Mouse (Mus musculus) heart, embryonic 16.5 days (tissue): ENCODE measurements at regions not wholly inside any gene's neighbourhood (a gene's known extent, or its start where the extent isn't known, plus 50 kb on each side); places are given as distances from the start of the nearest gene placed in this dataset.

Experiments
- ATAC-seq: fragments of 200-750 bp; cut with Nextera tagmentation; replicated peaks from 2 replicates; pipeline ENCODE4 v1.8.0; 2017; ENCODE audit warnings: moderate number of reproducible peaks; ENCODE audit not compliant: insufficient read depth, low FRiP score; ENCODE audit errors: extremely low read depth
- H3K27ac ChIP-seq: fragments of 300-500 bp; sonication (generic); 2 replicates; pipeline ENCODE4 v1.5.1; 2014; ENCODE audit warnings: mild to moderate bottlenecking, low read length, control low read depth, moderate library complexity
- H3K27me3 ChIP-seq: fragments of 300-500 bp; sonication (generic); 2 replicates; pipeline ENCODE4 v1.6.1; 2014; ENCODE audit warnings: low read length, mixed read lengths; ENCODE audit not compliant: control insufficient read depth, insufficient read depth
- H3K36me3 ChIP-seq: fragments of 300-500 bp; sonication (generic); 2 replicates; pipeline ENCODE4 v1.6.1; 2014; ENCODE audit not compliant: control insufficient read depth, insufficient read depth
- H3K4me1 ChIP-seq: fragments of 300-500 bp; sonication (generic); 2 replicates; pipeline ENCODE4 v1.6.1; 2014; ENCODE audit warnings: low read length, mixed read lengths; ENCODE audit not compliant: control insufficient read depth, insufficient read depth
- H3K4me2 ChIP-seq: fragments of 300-500 bp; sonication (generic); 2 replicates; pipeline ENCODE4 v1.6.1; 2014; ENCODE audit warnings: low read depth, mild to moderate bottlenecking, control low read depth, low read length
- H3K4me3 ChIP-seq: fragments of 300-500 bp; sonication (generic); 2 replicates; pipeline ENCODE4 v1.5.1; 2014; ENCODE audit warnings: mild to moderate bottlenecking, control low read depth, low read length
- H3K9ac ChIP-seq: fragments of 300-500 bp; sonication (generic); 2 replicates; pipeline ENCODE4 v1.6.1; 2014; ENCODE audit warnings: low read length, control low read depth
- H3K9me3 ChIP-seq: fragments of 300-500 bp; sonication (generic); replicated peaks from 2 replicates; pipeline ENCODE4 v1.6.1; 2016; ENCODE audit warnings: low read length; ENCODE audit not compliant: control insufficient read depth
- WGBS: fragments of 180-500 bp; shearing (Covaris S2); extraction: QIAGEN DNeasy Blood & Tissue Kit; methylation state at CpG from one replicate; pipeline ENCODE4 v1.1.7; 2014; 5-methylcytosine and 5-hydroxymethylcytosine counted together

GRCm38 (mm10) chr12:25549735-25550134 is 452.8 kb upstream of the Id2 start:
- Histone ChIP-seq H3K9ac (no peak overlapping the region), H3K27me3 (no peaks in the 10 kb centered on the region), H3K4me2 (no peak overlapping the region), H3K27ac (no peak overlapping the region), H3K9me3 (no peaks in the 10 kb centered on the region), H3K4me3 (no peak overlapping the region), H3K4me1 (0 out of 2 replicates have a peak, but pooled peaks cover 2% of the 10 kb centered on the region), H3K36me3 (no peaks in the 10 kb centered on the region)
- ATAC-seq: no peak
- 84% methylated on average over 3 of the region's 3 CpGs for WGBS

- Histone ChIP-seq H3K9ac (no peak overlapping the region), H3K4me2 (no peak overlapping the region), H3K36me3 (no peaks in the 10 kb centered on the region), H3K27ac (no peak overlapping the region), H3K9me3 (no peaks in the 10 kb centered on the region), H3K4me3 (no peak overlapping the region), H3K4me1 (0 out of 2 replicates have a peak, but pooled peaks cover 2% of the 10 kb centered on the region), H3K27me3 (no peaks in the 10 kb centered on the region)
- ATAC-seq: no peak
- WGBS: 75% methylated on average over 6 of the region's 6 CpGs
These were observed 447.3 kb upstream of the Id2 start for GRCm38 (mm10) chr12:25544253-25544652.

DNA sequence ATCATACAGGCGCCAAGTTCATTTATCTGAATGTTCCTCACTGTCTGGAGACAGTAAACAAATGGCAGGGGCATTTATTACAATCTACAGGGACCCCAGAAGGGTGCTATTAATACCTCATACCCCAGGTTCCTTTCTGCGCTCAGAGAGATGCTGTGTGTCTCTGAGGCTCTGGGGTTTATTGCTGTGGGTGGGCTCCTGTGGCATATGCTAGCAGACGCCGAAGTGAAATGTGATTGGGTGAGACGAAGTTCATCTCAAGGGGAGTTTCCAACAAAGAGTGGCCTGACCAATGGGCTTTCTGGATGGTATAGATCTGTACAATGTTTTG is 437.6 kb upstream of the Id2 start:
- Histone ChIP-seq H3K27me3 (no peaks in the 10 kb centered on the region), H3K27ac (no peak overlapping the region), H3K36me3 (no peaks in the 10 kb centered on the region), H3K9me3 (no peaks in the 10 kb centered on the region), H3K4me2 (no peak overlapping the region), H3K4me1 (peaks cover 3% of the 10 kb centered on the region), H3K4me3 (no peak overlapping the region), H3K9ac (no peak overlapping the region)
- WGBS: 59% methylated on average over 5 of the region's 5 CpGs
- no peak for ATAC-seq

DNA sequence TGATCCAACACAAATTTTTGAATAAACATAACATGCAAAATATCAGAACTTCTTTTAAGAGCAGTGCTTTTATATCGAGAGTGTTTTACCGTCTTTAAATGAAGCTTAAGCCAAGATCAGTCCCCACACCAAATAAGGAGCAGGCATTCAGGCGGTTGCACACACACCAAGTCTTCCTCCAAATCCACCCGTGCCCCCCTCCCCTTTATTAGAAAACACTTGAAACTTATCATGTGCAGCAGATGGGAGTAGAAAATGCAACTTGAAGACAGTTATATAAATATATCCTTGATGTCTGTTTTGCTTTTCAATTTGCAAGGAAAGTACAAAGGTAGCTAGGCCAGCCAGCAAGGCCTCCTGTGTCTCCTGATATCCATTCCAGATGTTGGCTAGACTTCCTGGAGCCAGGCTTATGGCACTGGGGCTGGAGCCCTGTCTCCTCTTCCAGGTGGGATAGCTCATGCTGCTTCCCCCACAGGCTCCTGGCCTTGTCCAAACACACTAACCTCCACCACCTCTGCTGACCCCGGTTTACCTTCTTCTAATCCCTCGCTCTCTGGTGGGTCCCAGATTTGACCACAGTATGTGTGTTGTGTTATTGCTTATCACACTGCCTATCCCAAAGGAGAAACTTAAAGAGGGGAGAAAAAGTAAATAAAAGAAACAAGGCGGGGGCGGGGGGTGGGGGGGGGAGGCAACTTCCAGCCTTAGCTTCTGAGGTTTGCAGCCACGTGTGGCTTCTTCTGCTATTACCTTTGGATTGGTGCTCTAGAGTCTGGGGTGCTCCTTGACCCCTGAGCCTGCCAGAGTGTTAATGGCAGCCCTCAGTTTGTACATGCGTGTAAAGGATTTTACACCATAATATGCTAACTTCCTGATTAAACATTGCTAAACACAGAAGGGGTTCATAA is 437.0 kb upstream of the Id2 start:
- WGBS: 44% methylated on average over 10 of the region's 10 CpGs
- H3K27ac ChIP-seq: no peak overlapping the region

DNA sequence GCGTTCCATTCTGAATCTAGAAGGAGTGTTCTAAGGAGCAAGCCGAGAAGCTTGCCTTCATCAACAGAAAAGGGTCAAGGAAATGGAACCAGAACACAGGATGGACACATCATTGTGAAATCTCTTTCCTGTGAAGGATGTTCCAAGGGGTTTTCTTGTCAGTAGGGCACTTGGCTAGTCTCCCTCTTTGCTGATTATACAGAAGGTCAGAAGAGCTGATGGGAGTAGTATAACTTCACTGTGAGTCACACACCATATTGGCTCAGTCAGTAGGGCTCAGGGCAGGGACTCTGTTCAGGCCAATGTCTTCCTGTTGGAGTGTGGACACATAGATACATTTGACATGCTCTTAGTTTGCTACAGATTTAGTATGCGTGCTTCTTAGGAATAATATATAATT is 433.5 kb upstream of the Id2 start:
- Histone ChIP-seq H3K27ac (no peak overlapping the region), H3K4me1 (peaks cover 10% of the 10 kb centered on the region), H3K4me3 (no peak overlapping the region), H3K4me2 (no peak overlapping the region), H3K9me3 (no peaks in the 10 kb centered on the region), H3K9ac (no peak overlapping the region), H3K27me3 (no peaks in the 10 kb centered on the region), H3K36me3 (no peaks in the 10 kb centered on the region)
- 73% methylated on average over 3 of the region's 3 CpGs for WGBS
- ATAC-seq: no peak

More for the DNA sequence above, 437.0 kb upstream of the Id2 start:
- Histone ChIP-seq H3K9ac (no peak overlapping the region), H3K9me3 (no peaks in the 10 kb centered on the region), H3K4me3 (no peak overlapping the region), H3K27me3 (no peaks in the 10 kb centered on the region), H3K4me2 (no peak overlapping the region), H3K36me3 (no peaks in the 10 kb centered on the region), H3K4me1 (peaks cover 3% of the 10 kb centered on the region)
- 0 out of 2 replicates have a peak, but pooled peaks have one; percentile 34 for ATAC-seq

DNA sequence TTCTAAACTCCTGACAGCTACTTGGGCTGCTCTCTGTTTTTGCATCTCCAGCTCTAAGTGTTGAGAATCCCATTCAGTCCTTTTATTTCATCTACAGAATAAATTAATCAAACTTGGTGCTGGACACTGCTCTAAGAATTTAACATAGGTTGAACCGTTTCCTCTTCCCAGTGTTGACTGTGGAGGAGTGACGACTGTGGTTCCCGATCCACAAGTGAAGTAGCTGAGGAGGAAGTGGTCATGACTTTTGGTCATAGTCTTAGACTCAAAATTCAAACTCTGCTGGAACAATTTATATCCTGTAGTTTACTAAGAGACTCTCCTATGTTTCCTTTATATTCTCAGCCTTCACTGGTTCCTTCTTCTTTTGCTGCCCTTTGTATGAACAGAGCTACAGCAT is 432.6 kb upstream of the Id2 start:
- H3K36me3 ChIP-seq: no peaks in the 10 kb centered on the region
- WGBS: 67% methylated on average over 3 of the region's 3 CpGs
- no peak overlapping the region for H3K9ac ChIP-seq
- H3K4me3 ChIP-seq: no peak overlapping the region
- no peak overlapping the region for H3K4me2 ChIP-seq
- H3K9me3 ChIP-seq: no peaks in the 10 kb centered on the region
- H3K4me1 ChIP-seq: peaks cover 10% of the 10 kb centered on the region
- no peak for ATAC-seq
- H3K27ac ChIP-seq: no peak overlapping the region
- no peaks in the 10 kb centered on the region for H3K27me3 ChIP-seq

DNA sequence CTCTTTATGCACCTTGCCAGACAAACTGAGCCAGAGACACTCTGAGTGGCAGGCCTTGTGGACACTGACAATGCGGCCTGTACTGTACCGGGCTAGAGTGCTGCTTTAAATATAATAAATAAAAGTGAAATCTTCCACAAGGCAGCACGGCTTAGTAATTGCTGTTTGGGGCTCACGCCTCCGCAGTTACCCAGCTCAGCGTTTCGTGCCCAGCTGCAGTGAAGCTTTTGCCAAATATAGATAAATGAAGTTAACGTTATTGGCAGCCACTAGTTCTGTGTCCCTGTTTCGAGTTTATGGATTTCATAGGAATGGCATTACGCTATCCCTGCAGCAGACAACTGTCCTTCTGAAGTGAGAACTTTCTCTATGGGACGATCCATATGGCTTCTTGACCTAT is 429.7 kb upstream of the Id2 start:
- no peak overlapping the region for H3K9ac ChIP-seq
- H3K4me2 ChIP-seq: no peak overlapping the region
- peaks cover 10% of the 10 kb centered on the region for H3K4me1 ChIP-seq
- no peaks in the 10 kb centered on the region for H3K36me3 ChIP-seq
- H3K9me3 ChIP-seq: no peaks in the 10 kb centered on the region
- WGBS: 81% methylated on average over 11 of the region's 11 CpGs
- ATAC-seq: no peak
- no peaks in the 10 kb centered on the region for H3K27me3 ChIP-seq
- no peak overlapping the region for H3K4me3 ChIP-seq
- H3K27ac ChIP-seq: no peak overlapping the region

- Histone ChIP-seq H3K4me2 (no peak overlapping the region), H3K4me1 (no peaks in the 10 kb centered on the region), H3K9me3 (no peaks in the 10 kb centered on the region), H3K27ac (no peak overlapping the region), H3K4me3 (no peak overlapping the region), H3K36me3 (no peaks in the 10 kb centered on the region), H3K9ac (no peak overlapping the region), H3K27me3 (no peaks in the 10 kb centered on the region)
- WGBS: 65% methylated on average over 2 of the region's 2 CpGs
- no peak for ATAC-seq
These were observed 419.8 kb upstream of the Id2 start for GRCm38 (mm10) chr12:25516738-25517137.

- H3K27me3 ChIP-seq: no peaks in the 10 kb centered on the region
- no peak overlapping the region for H3K9ac ChIP-seq
- no peak overlapping the region for H3K27ac ChIP-seq
- H3K4me3 ChIP-seq: no peak overlapping the region
- no peaks in the 10 kb centered on the region for H3K4me1 ChIP-seq
- ATAC-seq: no peak
- no peak overlapping the region for H3K4me2 ChIP-seq
- no peaks in the 10 kb centered on the region for H3K9me3 ChIP-seq
- H3K36me3 ChIP-seq: no peaks in the 10 kb centered on the region
These were observed 416.7 kb upstream of the Id2 start for GRCm38 (mm10) chr12:25513679-25514078.
